Mouse (Mus musculus) colon, adult 2 months (tissue): ENCODE measurements around the gene Tceal9. TPM values are rescaled to one million over a fixed set of nuclear protein-coding genes. Genes with fewer than 3 reads are reported as not detected.

Source experiments
- polyA plus RNA-seq: library from polyadenylated mRNA; depleted of rRNA; stranded (reverse); fragments of >200 nt; gene quantifications from 2 replicates; pipeline ENCODE4 v1.2.3, GENCODE M21; 2012; rRNA removed

Gene Tceal9
- 5.2 and 6.5 TPM in 2 replicates for polyA plus RNA-seq

GRCm38 (mm10) chrX:136244574-136245229, at the start of gene Tceal9:
Gene Tceal9, plus strand, starts transcription at chrX:136245079.

GRCm38 (mm10) chrX:136203664-136204066, 41.2 kb upstream of the Tceal9 start, which contains the start of gene Tceal5:
Gene Tceal5, minus strand, starts transcription at chrX:136203876.

DNA sequence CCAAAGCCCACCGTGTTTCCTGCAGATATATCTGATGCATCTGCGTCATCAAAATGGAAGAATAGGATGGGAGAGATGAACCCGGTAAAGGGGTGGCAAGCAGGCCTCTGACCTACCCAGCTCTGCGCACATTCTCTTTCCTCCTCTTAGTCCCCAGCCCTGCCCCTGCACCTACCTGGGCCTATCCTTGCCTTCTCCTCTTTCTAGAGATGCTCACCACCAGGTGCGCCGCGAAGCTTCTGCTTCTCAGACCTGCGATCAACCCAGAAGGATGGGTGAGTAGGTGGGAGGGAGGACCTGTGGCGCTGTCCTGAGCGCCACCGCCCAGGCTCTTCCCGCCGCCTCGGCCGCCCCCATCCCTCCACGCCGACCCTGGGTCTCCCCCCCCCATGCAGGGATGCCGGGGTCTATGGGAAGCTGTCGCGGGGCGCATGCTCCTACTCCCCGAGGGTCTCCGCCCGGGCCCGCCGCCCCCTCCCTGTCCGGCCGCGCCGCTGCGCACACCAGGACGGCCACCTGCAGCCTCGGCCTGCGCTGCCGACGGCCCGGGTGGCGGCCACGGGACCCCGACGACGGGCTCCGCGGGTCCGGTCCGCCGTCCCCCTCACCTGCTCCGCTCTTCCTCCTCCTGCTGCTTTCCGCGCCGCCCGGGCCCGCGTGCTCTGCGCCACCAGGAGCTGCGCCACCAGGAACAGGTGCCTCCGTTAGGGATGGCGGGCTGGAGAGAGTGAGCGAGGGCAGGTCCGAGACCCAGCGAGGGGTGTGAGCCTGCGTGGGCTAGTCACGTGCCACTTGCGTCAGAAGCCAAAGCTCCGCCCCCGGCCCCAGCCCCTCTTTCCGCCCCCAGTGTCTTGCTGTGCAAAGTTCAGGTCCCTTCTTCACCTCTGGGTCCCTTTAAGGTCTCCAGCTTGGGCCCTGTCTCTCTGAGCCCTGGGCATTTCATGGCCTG, 29.9 kb upstream of the Tceal9 start, which contains the start of the genes Tceal7 and Bex1:
Gene Tceal7 (plus strand): TSS at position 51 of the 949 bp plus-strand sequence.
Gene Bex1 (minus strand): TSS at position 785 of the 949 bp plus-strand sequence.

DNA sequence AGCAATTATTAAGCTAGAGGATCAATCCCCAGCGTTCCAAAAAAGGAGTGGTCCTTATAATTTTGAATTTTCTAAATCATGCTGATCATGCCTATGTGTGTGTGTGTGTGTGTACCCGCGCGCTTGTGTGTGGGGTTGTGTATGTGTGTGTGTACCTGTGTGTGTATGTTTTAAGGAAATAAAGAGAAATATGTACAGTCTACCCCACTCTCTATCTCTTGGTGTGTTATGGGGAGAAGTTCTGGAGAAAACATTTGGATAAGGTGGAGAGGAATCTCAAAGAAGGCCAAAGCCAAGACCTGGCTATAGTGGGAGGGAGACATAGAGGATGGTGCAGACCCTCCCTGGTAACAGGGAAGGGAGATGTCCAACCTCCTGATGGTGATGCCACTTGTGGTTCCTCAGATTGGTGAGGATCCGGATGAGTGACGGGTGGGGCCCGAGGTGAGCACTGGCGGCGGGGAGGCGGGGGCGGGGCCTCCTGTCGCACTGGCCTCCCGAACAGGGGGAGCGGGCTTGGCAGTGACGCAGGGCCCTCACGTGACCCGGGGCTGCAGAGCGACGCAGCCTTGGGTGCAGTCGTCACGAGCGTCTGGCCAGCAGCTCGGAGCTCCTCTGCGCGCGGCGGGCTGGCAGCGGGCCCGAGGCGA, 25.0 kb downstream of the Tceal9 start, which contains the start of gene Bex3:
Gene Bex3 (plus strand): TSS at position 511 of the 650 bp plus-strand sequence.

Other genes with a start within 250 kb of the Tceal9 start
- 0.49 and 1.1 TPM in 2 replicates for gene Arxes1, start 211.7 kb upstream of the Tceal9 start, polyA plus RNA-seq
- gene Bex2, start 176.8 kb upstream of the Tceal9 start, polyA plus RNA-seq, result 2.3 and 3.1 TPM in 2 replicates
- not detected in 2 replicates for gene Nxf3, start 159.8 kb upstream of the Tceal9 start, polyA plus RNA-seq
- 0.48 and 1.1 TPM in 2 replicates for gene Bex4, start 106.1 kb upstream of the Tceal9 start, polyA plus RNA-seq
- 0.91 and 2.5 TPM in 2 replicates for gene Tceal8, start 72.7 kb upstream of the Tceal9 start, polyA plus RNA-seq
- gene Tceal5, start 41.2 kb upstream of the Tceal9 start, polyA plus RNA-seq, result 0.12 TPM in 1 of 2 replicates, not detected in the other
- not detected in 2 replicates for gene Tceal7, start 30.3 kb upstream of the Tceal9 start, polyA plus RNA-seq
- gene Bex1, start 29.6 kb upstream of the Tceal9 start, polyA plus RNA-seq, result 3.5 and 3.6 TPM in 2 replicates
- gene Bex3, start 25.2 kb downstream of the Tceal9 start, polyA plus RNA-seq, result 22.1 TPM in 2 replicates